Mouse (Mus musculus) brain, embryonic 14.5 days (tissue): ENCODE data around the gene Cln3. TPM values are rescaled to one million over a fixed set of nuclear protein-coding genes. Genes with fewer than 3 reads are reported as not detected.

ENCODE experiments used
- DNase-seq: peaks from one replicate; pipeline ENCODE4 v3.0.0-alpha.2; 2011; ENCODE audit warnings: low read depth
- CTCF ChIP-seq: fragments of 200-500 bp; IDR thresholded peaks from 2 replicates; pipeline ENCODE4 v1.5.1; 2012; ENCODE audit warnings: inconsistent platforms, mild to moderate bottlenecking, moderate library complexity, borderline replicate concordance; ENCODE audit not compliant: insufficient read depth, insufficient read length; ENCODE audit errors: extremely low read depth
- POLR2A ChIP-seq: fragments of 200-500 bp; IDR thresholded peaks from 2 replicates; pipeline ENCODE4 v1.6.1; 2012; ENCODE audit warnings: mild to moderate bottlenecking, inconsistent platforms, borderline replicate concordance; ENCODE audit not compliant: poor library complexity, insufficient read depth, insufficient read length, severe bottlenecking; ENCODE audit errors: extremely low read depth
- polyA plus RNA-seq: library from polyadenylated mRNA; depleted of rRNA; stranded (reverse); fragments of >200 nt; gene quantifications from 2 replicates; pipeline ENCODE4 v1.2.3, GENCODE M21; 2012; rRNA removed

The Cln3 gene
- polyA plus RNA-seq, 1 experiment: 45.5 TPM

DNA sequence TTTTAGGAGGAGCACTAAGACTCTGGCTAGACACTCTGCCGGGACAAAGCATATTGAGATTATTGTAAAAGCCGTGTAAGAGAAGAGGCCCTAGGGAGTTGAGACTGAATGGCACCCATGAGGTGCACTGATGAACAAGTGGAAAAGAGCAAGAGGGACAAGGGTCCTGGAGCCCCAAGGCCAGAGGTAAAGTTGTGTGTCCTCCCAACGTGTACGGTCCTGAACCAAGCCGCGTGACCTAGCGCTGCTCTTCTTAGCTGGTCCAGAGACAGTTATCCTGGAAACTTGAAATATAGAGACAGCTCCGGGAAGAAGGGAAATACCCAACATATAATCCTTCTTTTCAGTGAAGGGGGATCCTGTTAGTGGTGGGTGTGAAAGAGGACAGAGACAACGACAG is 49.2 kb downstream of the Cln3 start:
- no peak for TF ChIP-seq CTCF
- no peak for TF ChIP-seq POLR2A
- peak; percentile 4 for DNase-seq

DNA sequence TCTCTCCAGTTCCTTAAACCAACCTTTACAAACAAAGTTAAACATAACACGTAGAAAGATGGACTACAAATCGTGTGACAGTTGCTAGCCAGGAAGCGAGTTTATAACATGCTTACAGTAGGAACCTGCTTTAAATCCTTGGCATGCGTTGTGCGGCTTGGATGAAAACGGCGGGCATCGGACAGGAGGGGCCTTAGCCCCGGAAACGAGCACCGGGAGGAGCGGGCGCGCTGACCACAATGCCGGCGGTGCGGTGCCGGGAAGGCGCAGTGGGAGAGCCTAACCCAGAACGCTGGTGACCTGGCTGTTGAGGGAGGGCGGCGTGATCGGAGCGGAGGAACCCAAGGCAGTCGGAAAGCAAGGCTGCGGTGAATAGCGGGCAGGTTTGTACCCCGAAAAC is 49.9 kb downstream of the Cln3 start:
- DNase-seq: peak; percentile 31
- TF ChIP-seq CTCF (no peak), POLR2A (no peak)

DNA sequence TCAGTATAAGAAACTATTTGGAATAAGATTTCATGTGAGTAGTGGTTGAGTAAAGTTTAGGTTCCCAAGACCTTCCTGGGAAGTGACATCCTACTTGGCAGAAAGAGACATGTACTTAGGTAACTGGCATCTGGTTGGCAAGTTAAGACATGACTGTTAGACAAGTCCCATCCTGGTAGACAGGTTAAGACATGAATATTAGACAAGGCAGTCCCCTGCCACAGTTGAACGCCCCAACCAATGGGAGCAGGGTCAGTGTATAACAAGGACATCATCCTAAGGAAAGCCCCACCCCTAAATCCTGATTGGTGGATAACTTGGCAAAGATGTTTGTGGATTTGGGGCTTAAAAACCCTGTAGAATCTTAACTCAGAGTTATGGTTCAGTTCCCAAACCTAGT is 52.2 kb downstream of the Cln3 start:
- TF ChIP-seq POLR2A (no peak), CTCF (no peak)
- DNase-seq: no peak

DNA sequence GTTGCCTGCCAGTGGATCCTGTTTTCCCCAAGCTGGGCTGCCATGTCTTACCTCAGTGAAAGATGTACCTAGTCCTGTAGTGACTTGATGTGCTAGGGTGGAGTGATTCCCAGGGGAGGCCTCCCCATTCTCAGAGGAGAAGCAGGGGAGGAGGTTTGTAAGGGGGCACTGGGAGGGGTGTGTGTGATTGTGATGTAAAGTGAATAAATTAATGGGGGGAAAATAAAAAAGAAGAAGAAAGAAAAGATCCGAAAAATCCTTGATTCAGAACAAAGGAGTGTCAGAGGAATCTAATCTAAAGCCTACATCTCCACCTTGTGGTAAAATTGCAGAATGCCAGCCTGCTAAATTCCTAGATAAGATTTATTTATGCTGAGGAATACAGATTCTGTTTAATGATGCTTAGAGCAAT is 57.4 kb downstream of the Cln3 start:
- peak; percentile 88 for DNase-seq
- TF ChIP-seq POLR2A (no peak), CTCF (peak; percentile 32; the same call in 1 of the 2 replicates)

DNA sequence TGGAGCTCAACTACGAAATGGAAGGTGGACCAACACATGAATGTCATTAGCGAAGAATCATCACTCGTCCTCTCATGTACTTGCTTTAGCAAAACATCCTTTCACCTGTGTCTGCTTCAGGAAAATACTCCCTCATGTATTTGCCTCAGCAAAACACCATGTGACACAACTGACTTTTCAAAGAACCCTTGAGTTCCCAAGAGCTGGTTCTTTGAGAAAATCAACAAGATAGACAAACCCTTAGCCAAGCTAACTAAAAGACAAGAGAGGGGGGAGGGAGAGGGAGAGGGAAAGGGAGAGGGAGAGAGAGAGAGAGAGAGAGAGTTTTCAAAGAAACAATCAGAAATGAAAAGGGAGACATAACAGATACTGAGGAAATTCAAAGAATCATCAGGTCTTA is 62.3 kb downstream of the Cln3 start:
- DNase-seq: no peak
- no peak for TF ChIP-seq POLR2A
- no peak for TF ChIP-seq CTCF

Other genes with a start within 250 kb of the Cln3 start
- 1.0 and 2.1 TPM in 2 replicates for gene Lat, start 216.2 kb downstream of the Cln3 start, polyA plus RNA-seq
- 176 and 234 TPM in 2 replicates for gene Spns1, start 208.4 kb downstream of the Cln3 start, polyA plus RNA-seq
- gene Nfatc2ip, start 189.1 kb downstream of the Cln3 start, polyA plus RNA-seq: 11.0 and 15.7 TPM in 2 replicates
- gene Cd19, start 170.9 kb downstream of the Cln3 start, polyA plus RNA-seq: 0.05 and 0.06 TPM in 2 replicates
- 22.1 and 25.2 TPM in 2 replicates for gene Rabep2, start 157.1 kb downstream of the Cln3 start, polyA plus RNA-seq
- gene Atp2a1, start 122.7 kb downstream of the Cln3 start, polyA plus RNA-seq: 1.3 and 1.6 TPM in 2 replicates
- 83.6 and 86.4 TPM in 2 replicates for gene Sh2b1, start 110.4 kb downstream of the Cln3 start, polyA plus RNA-seq
- gene Tufm, start 98.5 kb downstream of the Cln3 start, polyA plus RNA-seq: 107 and 118 TPM in 2 replicates
- 178 and 208 TPM in 2 replicates for gene Atxn2l, start 82.4 kb downstream of the Cln3 start, polyA plus RNA-seq
- gene Eif3c, start 19.4 kb downstream of the Cln3 start, polyA plus RNA-seq: 108 and 149 TPM in 2 replicates
- gene Apobr, start 875 bp downstream of the Cln3 start, polyA plus RNA-seq: 0.38 and 0.81 TPM in 2 replicates
- not detected in 2 replicates for gene Il27, start 9.1 kb upstream of the Cln3 start, polyA plus RNA-seq
- 2.7 and 3.9 TPM in 2 replicates for gene Nupr1, start 45.0 kb upstream of the Cln3 start, polyA plus RNA-seq
- 61.5 and 70.4 TPM in 2 replicates for gene Sgf29, start 63.5 kb upstream of the Cln3 start, polyA plus RNA-seq
- gene Sult1a1, start 90.6 kb upstream of the Cln3 start, polyA plus RNA-seq: 1.5 and 1.6 TPM in 2 replicates
- gene Bola2, start 109.6 kb upstream of the Cln3 start, polyA plus RNA-seq: 39.8 and 55.6 TPM in 2 replicates
- 42.9 and 64.6 TPM in 2 replicates for gene Slx1b, start 110.0 kb upstream of the Cln3 start, polyA plus RNA-seq
- gene Coro1a, start 122.0 kb upstream of the Cln3 start, polyA plus RNA-seq: 93.3 and 122 TPM in 2 replicates
- gene Mapk3, start 173.8 kb upstream of the Cln3 start, polyA plus RNA-seq: 224 and 233 TPM in 2 replicates
- gene Gdpd3, start 180.5 kb upstream of the Cln3 start, polyA plus RNA-seq: 9.2 and 14.6 TPM in 2 replicates
- 181 and 258 TPM in 2 replicates for gene Ypel3, start 191.1 kb upstream of the Cln3 start, polyA plus RNA-seq
- 1.6 and 2.3 TPM in 2 replicates for gene Tbx6, start 195.7 kb upstream of the Cln3 start, polyA plus RNA-seq
- gene Ppp4c, start 206.7 kb upstream of the Cln3 start, polyA plus RNA-seq: 219 and 232 TPM in 2 replicates
- 199 and 224 TPM in 2 replicates for gene Fam57b, start 211.9 kb upstream of the Cln3 start, polyA plus RNA-seq
- not detected in 2 replicates for gene 4930451I11Rik, start 245.8 kb upstream of the Cln3 start, polyA plus RNA-seq